Mouse (Mus musculus): ENCODE results near the gene Acoxl. TPM values are rescaled to one million over a fixed set of nuclear protein-coding genes. Genes with fewer than 3 reads are reported as not detected.

Acoxl gene
- polyA plus RNA-seq, 1 experiment from 2014 or later: 0.15 TPM

GRCm38 (mm10) chr2:127908881-127909280 lies 70.2 kb downstream of the Acoxl start:
- WGBS: 51% methylated on average over 7 of the region's 7 CpGs
- Histone ChIP-seq H3K4me1 (ENCODE audit: control insufficient read depth, insufficient read depth, low read depth, low read length) (no peaks in the 10 kb centered on the region), H3K9me3 (ENCODE audit: control insufficient read depth, low read length) (no peaks in the 10 kb centered on the region), H3K9ac (ENCODE audit: low read depth, low read length) (no peak overlapping the region), H3K27ac (ENCODE audit: low read depth, low read length) (no peak overlapping the region), H3K27me3 (replicated peaks; ENCODE audit: control insufficient read depth, insufficient read depth, low read length) (no peaks in the 10 kb centered on the region), H3K4me2 (ENCODE audit: low read length) (no peak overlapping the region), H3K36me3 (ENCODE audit: control insufficient read depth, insufficient read depth, low read length) (no peaks in the 10 kb centered on the region), H3K4me3 (ENCODE audit: low read length) (no peak overlapping the region)
- no peak for ATAC-seq

DNA sequence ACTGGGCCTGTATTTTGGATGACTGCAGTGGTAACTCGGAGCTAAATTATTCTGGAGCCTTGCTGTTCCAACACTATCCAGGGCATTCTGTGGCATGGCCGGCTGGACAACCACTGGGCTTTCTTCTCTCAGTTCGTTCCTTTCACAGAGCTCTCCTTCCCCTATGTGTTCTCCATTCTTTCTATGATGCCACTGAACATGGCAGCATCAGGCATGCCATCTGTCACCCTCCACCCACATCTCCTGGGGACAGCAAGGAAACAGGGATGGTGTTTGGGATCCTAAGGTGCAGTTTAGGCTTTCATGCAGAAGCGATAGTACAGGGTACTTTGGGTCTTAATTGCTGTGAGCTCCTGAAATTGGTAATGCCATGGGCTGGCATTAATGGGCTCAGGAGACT lies 71.1 kb downstream of the Acoxl start:
- WGBS: 81% methylated on average over 4 of the region's 4 CpGs
- no peak for ATAC-seq

GRCm38 (mm10) chr2:127911579-127911978 lies 72.9 kb downstream of the Acoxl start:
- 88% methylated on average over 3 of the region's 3 CpGs for WGBS
- Histone ChIP-seq H3K9me3 (ENCODE audit: control insufficient read depth, low read length) (no peaks in the 10 kb centered on the region), H3K27me3 (replicated peaks; ENCODE audit: control insufficient read depth, insufficient read depth, low read length) (no peaks in the 10 kb centered on the region), H3K4me3 (ENCODE audit: low read length) (no peak overlapping the region), H3K9ac (ENCODE audit: low read depth, low read length) (no peak overlapping the region), H3K4me2 (ENCODE audit: low read length) (no peak overlapping the region), H3K36me3 (ENCODE audit: control insufficient read depth, insufficient read depth, low read length) (no peaks in the 10 kb centered on the region), H3K4me1 (ENCODE audit: control insufficient read depth, insufficient read depth, low read depth, low read length) (no peaks in the 10 kb centered on the region), H3K27ac (ENCODE audit: low read depth, low read length) (no peak overlapping the region)
- no peak for ATAC-seq

More for the DNA sequence above, 71.1 kb downstream of the Acoxl start:
- H3K27me3 ChIP-seq (replicated peaks; ENCODE audit: control insufficient read depth, insufficient read depth, low read length): no peaks in the 10 kb centered on the region
- H3K4me3 ChIP-seq (ENCODE audit: low read length): no peak overlapping the region
- no peak overlapping the region for H3K27ac ChIP-seq (ENCODE audit: low read depth, low read length)
- H3K9ac ChIP-seq (ENCODE audit: low read depth, low read length): no peak overlapping the region
- no peaks in the 10 kb centered on the region for H3K9me3 ChIP-seq (ENCODE audit: control insufficient read depth, low read length)
- H3K4me1 ChIP-seq (ENCODE audit: control insufficient read depth, insufficient read depth, low read depth, low read length): no peaks in the 10 kb centered on the region
- no peak overlapping the region for H3K4me2 ChIP-seq (ENCODE audit: low read length)
- no peaks in the 10 kb centered on the region for H3K36me3 ChIP-seq (ENCODE audit: control insufficient read depth, insufficient read depth, low read length)

DNA sequence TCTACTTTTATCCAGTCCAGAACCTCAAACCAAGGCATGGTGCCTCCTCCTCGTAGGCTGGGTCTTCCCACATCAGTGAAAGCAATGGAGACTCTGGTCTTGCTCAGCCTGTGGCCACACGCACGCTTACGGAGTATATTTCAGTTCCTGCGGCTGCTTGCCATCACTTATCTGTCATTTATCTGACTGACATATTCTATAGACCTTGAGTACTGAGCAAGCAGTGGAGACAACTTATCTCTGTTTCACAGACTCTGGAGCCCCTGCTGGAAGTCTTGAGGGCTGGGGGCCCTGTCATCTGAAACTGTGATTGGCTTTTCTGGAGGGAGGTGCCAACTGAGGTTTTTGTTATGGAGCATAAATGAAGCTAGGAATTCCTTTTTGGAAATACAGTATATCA lies 75.4 kb downstream of the Acoxl start:
- Histone ChIP-seq H3K4me3 (ENCODE audit: low read length) (no peak overlapping the region), H3K9me3 (ENCODE audit: control insufficient read depth, low read length) (no peaks in the 10 kb centered on the region), H3K36me3 (ENCODE audit: control insufficient read depth, insufficient read depth, low read length) (no peaks in the 10 kb centered on the region), H3K27ac (ENCODE audit: low read depth, low read length) (no peak overlapping the region), H3K27me3 (replicated peaks; ENCODE audit: control insufficient read depth, insufficient read depth, low read length) (no peaks in the 10 kb centered on the region), H3K4me1 (ENCODE audit: control insufficient read depth, insufficient read depth, low read depth, low read length) (no peaks in the 10 kb centered on the region), H3K9ac (ENCODE audit: low read depth, low read length) (no peak overlapping the region), H3K4me2 (ENCODE audit: low read length) (no peak overlapping the region)
- 82% methylated on average over 5 of the region's 5 CpGs for WGBS
- no peak for ATAC-seq

GRCm38 (mm10) chr2:127916804-127917410 lies 78.2 kb downstream of the Acoxl start:
- Histone ChIP-seq H3K9me3 (ENCODE audit: control insufficient read depth, low read length) (no peaks in the 10 kb centered on the region), H3K36me3 (ENCODE audit: control insufficient read depth, insufficient read depth, low read length) (no peaks in the 10 kb centered on the region), H3K9ac (ENCODE audit: low read depth, low read length) (no peak overlapping the region), H3K4me1 (ENCODE audit: control insufficient read depth, insufficient read depth, low read depth, low read length) (no peaks in the 10 kb centered on the region), H3K4me3 (ENCODE audit: low read length) (no peak overlapping the region), H3K4me2 (ENCODE audit: low read length) (no peak overlapping the region), H3K27ac (ENCODE audit: low read depth, low read length) (no peak overlapping the region), H3K27me3 (replicated peaks; ENCODE audit: control insufficient read depth, insufficient read depth, low read length) (no peaks in the 10 kb centered on the region)
- 62% methylated on average over 7 of the region's 7 CpGs for WGBS
- no peak for ATAC-seq

- 94% methylated on average over 1 of the region's 1 CpGs for WGBS
- ATAC-seq: no peak
- Histone ChIP-seq H3K4me3 (ENCODE audit: low read length) (no peak overlapping the region), H3K9ac (ENCODE audit: low read depth, low read length) (no peak overlapping the region), H3K9me3 (ENCODE audit: control insufficient read depth, low read length) (no peaks in the 10 kb centered on the region), H3K4me2 (ENCODE audit: low read length) (no peak overlapping the region), H3K27ac (ENCODE audit: low read depth, low read length) (no peak overlapping the region), H3K4me1 (ENCODE audit: control insufficient read depth, insufficient read depth, low read depth, low read length) (no peaks in the 10 kb centered on the region), H3K27me3 (replicated peaks; ENCODE audit: control insufficient read depth, insufficient read depth, low read length) (no peaks in the 10 kb centered on the region), H3K36me3 (ENCODE audit: control insufficient read depth, insufficient read depth, low read length) (no peaks in the 10 kb centered on the region)
These were observed 81.1 kb downstream of the Acoxl start for GRCm38 (mm10) chr2:127919740-127920139.

GRCm38 (mm10) chr2:127922036-127922901 lies 83.6 kb downstream of the Acoxl start:
- H3K36me3 ChIP-seq (ENCODE audit: control insufficient read depth, insufficient read depth, low read length): no peaks in the 10 kb centered on the region
- H3K9me3 ChIP-seq (ENCODE audit: control insufficient read depth, low read length): no peaks in the 10 kb centered on the region
- H3K4me3 ChIP-seq (ENCODE audit: low read length): no peak overlapping the region
- H3K9ac ChIP-seq (ENCODE audit: low read depth, low read length): no peak overlapping the region
- no peak overlapping the region for H3K4me2 ChIP-seq (ENCODE audit: low read length)
- no peak for ATAC-seq
- WGBS: 54% methylated on average over 22 of the region's 22 CpGs
- no peaks in the 10 kb centered on the region for H3K27me3 ChIP-seq (replicated peaks; ENCODE audit: control insufficient read depth, insufficient read depth, low read length)
- H3K27ac ChIP-seq (ENCODE audit: low read depth, low read length): no peak overlapping the region
- H3K4me1 ChIP-seq (ENCODE audit: control insufficient read depth, insufficient read depth, low read depth, low read length): no peaks in the 10 kb centered on the region

DNA sequence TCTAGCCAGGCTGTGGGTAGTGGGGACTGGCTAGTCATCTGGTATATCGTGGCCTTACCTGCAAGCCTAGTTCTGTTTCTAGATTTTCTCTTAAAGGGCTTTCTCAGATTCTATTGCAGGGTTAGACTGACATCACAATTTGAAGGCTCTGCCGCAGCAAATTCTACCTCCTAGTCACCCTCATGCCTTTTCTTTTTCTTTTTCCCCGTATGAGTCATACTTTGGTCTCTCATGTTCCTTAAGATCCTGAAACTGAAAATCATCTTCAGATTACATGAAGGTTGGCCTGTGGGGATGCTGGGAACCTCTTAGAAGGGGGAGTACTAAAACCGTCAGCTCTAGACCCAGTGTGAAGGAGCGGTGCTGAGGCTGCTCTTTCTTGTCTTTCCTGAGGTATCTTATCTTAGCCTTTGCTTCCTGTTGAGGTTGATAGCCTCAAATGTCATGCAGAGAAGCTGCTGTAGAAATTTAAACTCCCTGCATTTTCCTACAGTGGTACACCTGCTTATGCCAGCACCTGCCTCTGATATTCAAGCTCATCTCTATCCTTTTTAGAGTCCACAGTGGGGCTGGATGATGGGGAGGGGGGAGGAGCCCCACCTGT lies 84.5 kb downstream of the Acoxl start:
- H3K4me1 ChIP-seq (ENCODE audit: control insufficient read depth, insufficient read depth, low read depth, low read length): no peaks in the 10 kb centered on the region
- no peaks in the 10 kb centered on the region for H3K36me3 ChIP-seq (ENCODE audit: control insufficient read depth, insufficient read depth, low read length)
- no peaks in the 10 kb centered on the region for H3K9me3 ChIP-seq (ENCODE audit: control insufficient read depth, low read length)
- no peak overlapping the region for H3K4me2 ChIP-seq (ENCODE audit: low read length)
- no peak overlapping the region for H3K4me3 ChIP-seq (ENCODE audit: low read length)
- H3K27ac ChIP-seq (ENCODE audit: low read depth, low read length): no peak overlapping the region
- ATAC-seq: no peak
- WGBS: 85% methylated on average over 5 of the region's 5 CpGs
- H3K27me3 ChIP-seq (replicated peaks; ENCODE audit: control insufficient read depth, insufficient read depth, low read length): no peaks in the 10 kb centered on the region
- no peak overlapping the region for H3K9ac ChIP-seq (ENCODE audit: low read depth, low read length)

DNA sequence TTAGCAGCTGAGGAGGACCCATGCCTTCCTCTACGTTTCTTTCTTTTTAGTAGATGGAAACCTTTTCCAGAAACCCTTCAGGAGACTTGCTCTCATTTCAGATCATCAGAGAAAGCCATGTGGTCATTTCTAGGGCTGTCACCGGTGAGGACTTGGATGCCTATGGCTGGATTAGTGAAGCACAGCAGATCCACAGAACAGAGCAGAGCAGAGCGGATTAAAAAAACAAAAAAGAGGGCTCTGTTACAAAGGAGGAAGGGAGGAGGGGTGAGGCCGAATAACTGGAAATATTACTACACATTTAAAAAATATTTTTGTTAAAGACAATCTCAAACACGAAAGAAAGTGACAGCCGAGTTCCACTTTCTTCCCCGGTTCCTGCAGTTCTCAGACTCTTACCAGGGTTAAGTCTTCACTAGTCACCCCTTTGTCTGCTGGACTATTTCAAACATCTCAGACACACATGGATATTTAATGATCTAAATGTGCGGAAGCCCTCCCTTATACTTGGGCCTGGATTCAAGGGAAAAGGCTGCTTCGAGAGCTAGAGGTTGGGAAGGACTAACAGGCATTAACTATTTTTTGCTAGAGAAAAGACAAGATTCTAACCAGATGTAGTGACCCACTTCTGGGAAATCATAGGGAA lies 88.1 kb downstream of the Acoxl start:
- Histone ChIP-seq H3K9me3 (ENCODE audit: control insufficient read depth, low read length) (no peaks in the 10 kb centered on the region), H3K4me1 (ENCODE audit: control insufficient read depth, insufficient read depth, low read depth, low read length) (no peaks in the 10 kb centered on the region), H3K27me3 (replicated peaks; ENCODE audit: control insufficient read depth, insufficient read depth, low read length) (no peaks in the 10 kb centered on the region), H3K27ac (ENCODE audit: low read depth, low read length) (no peak overlapping the region), H3K4me3 (ENCODE audit: low read length) (no peak overlapping the region), H3K9ac (ENCODE audit: low read depth, low read length) (no peak overlapping the region), H3K36me3 (ENCODE audit: control insufficient read depth, insufficient read depth, low read length) (no peaks in the 10 kb centered on the region), H3K4me2 (ENCODE audit: low read length) (no peak overlapping the region)
- no peak for ATAC-seq
- WGBS: 76% methylated on average over 9 of the region's 9 CpGs
